Mouse (Mus musculus): Measurements from ENCODE around the gene Plcd3. TPM values are rescaled to one million over a fixed set of nuclear protein-coding genes. Genes with fewer than 3 reads are reported as not detected.

Plcd3 gene
- polyA plus RNA-seq, 1 experiment = 27.6 TPM

DNA sequence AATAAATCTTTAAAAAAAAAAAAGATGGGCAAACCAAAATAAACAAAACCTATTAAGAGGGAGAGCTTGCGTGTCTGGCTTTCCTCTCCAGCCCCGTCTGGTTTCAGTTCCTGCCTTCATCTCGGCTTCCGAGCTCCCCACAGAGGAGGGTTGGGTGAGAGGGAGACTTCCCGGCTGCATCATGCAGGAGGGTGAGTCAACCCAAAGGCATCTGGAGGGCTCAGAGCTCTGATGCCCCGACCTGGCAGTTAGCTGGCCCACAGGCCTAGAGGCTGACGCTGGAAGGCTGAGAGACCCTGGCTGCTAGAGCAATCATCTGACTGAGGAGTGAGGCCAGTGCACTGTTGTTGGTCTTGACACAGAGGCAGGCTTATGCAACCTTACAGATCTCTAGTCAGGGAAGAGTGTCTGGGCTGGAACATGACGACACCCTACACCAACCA is 50.2 kb downstream of the Plcd3 start:
- TF ChIP-seq MYOG (IDR thresholded peaks at IDR 0.05; ENCODE audit: control insufficient read depth, extremely low read depth, insufficient read length) (no peak), MYOD1 (IDR thresholded peaks at IDR 0.05; ENCODE audit: control insufficient read depth, insufficient read length, low read depth) (peak; percentile 5), USF1 (IDR thresholded peaks at IDR 0.05; ENCODE audit: low read depth) (peak; percentile 3), CTCF (IDR thresholded peaks at IDR 0.05; ENCODE audit: control insufficient read depth, insufficient read depth, insufficient read length) (no peak), FOSL1 (IDR thresholded peaks at IDR 0.05; ENCODE audit: insufficient read depth, low read length, poor library complexity, severe bottlenecking) (peak; percentile 64), CEBPB (IDR thresholded peaks at IDR 0.05; ENCODE audit: low read depth) (peak; percentile 76), MAX (IDR thresholded peaks at IDR 0.05) (no peak)
- peaks cover 76% of the 10 kb centered on the region for H3K36me3 ChIP-seq (ENCODE audit: control insufficient read depth, insufficient read depth)
- no peaks in the 10 kb centered on the region for H3K27me3 ChIP-seq (ENCODE audit: control insufficient read depth, insufficient read depth, insufficient read length)
- peaks cover 34% of the 10 kb centered on the region for H3K79me2 ChIP-seq (ENCODE audit: control insufficient read depth, insufficient read depth)
- H3K79me3 ChIP-seq (ENCODE audit: low read depth) = peaks cover 12% of the 10 kb centered on the region
- no peak overlapping the region for H3K4me3 ChIP-seq (ENCODE audit: insufficient read depth, poor library complexity, severe bottlenecking)
- peak overlapping the region; percentile 19 for H3ac ChIP-seq (ENCODE audit: control insufficient read depth, insufficient read length, low read depth)

DNA sequence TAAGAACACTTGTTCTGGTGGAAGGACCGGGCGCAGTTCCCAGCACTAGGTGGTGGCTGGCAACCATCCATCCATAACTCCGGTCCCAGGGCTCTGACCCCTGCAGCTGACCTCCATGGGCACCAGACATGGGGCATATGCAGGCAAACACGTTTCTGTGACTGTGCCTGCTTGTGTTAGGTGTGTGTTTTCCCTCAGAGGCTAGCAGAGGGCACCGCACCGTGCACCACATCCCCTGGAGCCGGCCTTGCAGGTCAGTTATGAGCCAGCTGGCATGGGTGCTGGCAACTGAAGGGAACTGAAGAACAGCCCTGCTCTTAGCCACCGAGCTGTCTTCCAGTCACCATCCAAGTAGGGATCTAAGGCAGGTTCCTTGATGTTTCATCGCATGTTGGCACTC is 51.3 kb downstream of the Plcd3 start:
- no peak overlapping the region for H3K4me3 ChIP-seq (ENCODE audit: insufficient read depth, poor library complexity, severe bottlenecking)
- H3K36me3 ChIP-seq (ENCODE audit: control insufficient read depth, insufficient read depth) = peaks cover 76% of the 10 kb centered on the region
- peaks cover 32% of the 10 kb centered on the region for H3K79me2 ChIP-seq (ENCODE audit: control insufficient read depth, insufficient read depth)

DNA sequence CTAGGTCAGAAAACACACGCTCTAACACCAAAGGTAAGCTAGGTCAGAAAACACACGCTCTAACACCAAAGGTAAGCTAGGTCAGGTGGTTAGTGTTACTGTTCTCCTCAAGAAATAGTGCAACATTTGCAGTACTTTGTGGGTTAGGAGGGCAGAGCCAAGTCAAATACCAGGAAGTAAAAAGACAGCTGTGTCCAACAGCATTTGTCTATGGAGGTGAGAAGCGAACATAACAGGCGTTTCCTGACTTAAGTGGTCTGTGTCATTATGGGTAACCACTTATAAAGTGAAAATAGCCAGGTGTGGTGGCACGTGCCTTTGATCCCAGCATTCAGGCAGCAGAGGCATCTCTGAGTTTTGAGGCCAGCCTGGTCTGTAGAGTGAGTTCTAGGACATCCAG is 51.8 kb downstream of the Plcd3 start:
- TF ChIP-seq CEBPB (IDR thresholded peaks at IDR 0.05; ENCODE audit: low read depth) (no peak), MAX (IDR thresholded peaks at IDR 0.05) (no peak), FOSL1 (IDR thresholded peaks at IDR 0.05; ENCODE audit: insufficient read depth, low read length, poor library complexity, severe bottlenecking) (no peak), USF1 (IDR thresholded peaks at IDR 0.05; ENCODE audit: low read depth) (no peak), MYOG (IDR thresholded peaks at IDR 0.05; ENCODE audit: control insufficient read depth, extremely low read depth, insufficient read length) (no peak), CTCF (IDR thresholded peaks at IDR 0.05; ENCODE audit: control insufficient read depth, insufficient read depth, insufficient read length) (no peak), MYOD1 (IDR thresholded peaks at IDR 0.05; ENCODE audit: control insufficient read depth, insufficient read length, low read depth) (no peak)
- peaks cover 76% of the 10 kb centered on the region for H3K36me3 ChIP-seq (ENCODE audit: control insufficient read depth, insufficient read depth)
- no peaks in the 10 kb centered on the region for H3K27me3 ChIP-seq (ENCODE audit: control insufficient read depth, insufficient read depth, insufficient read length)
- no peak overlapping the region for H3ac ChIP-seq (ENCODE audit: control insufficient read depth, insufficient read length, low read depth)
- H3K79me3 ChIP-seq (ENCODE audit: low read depth) = peaks cover 9% of the 10 kb centered on the region
- no peak overlapping the region for H3K4me3 ChIP-seq (ENCODE audit: insufficient read depth, poor library complexity, severe bottlenecking)
- peaks cover 37% of the 10 kb centered on the region for H3K79me2 ChIP-seq (ENCODE audit: control insufficient read depth, insufficient read depth)

More for the DNA sequence above, 51.3 kb downstream of the Plcd3 start:
- TF ChIP-seq MAX (IDR thresholded peaks at IDR 0.05) (no peak), MYOG (IDR thresholded peaks at IDR 0.05; ENCODE audit: control insufficient read depth, extremely low read depth, insufficient read length) (no peak), CEBPB (IDR thresholded peaks at IDR 0.05; ENCODE audit: low read depth) (no peak), FOSL1 (IDR thresholded peaks at IDR 0.05; ENCODE audit: insufficient read depth, low read length, poor library complexity, severe bottlenecking) (no peak), MYOD1 (IDR thresholded peaks at IDR 0.05; ENCODE audit: control insufficient read depth, insufficient read length, low read depth) (no peak), CTCF (IDR thresholded peaks at IDR 0.05; ENCODE audit: control insufficient read depth, insufficient read depth, insufficient read length) (no peak), USF1 (IDR thresholded peaks at IDR 0.05; ENCODE audit: low read depth) (no peak)
- H3K79me3 ChIP-seq (ENCODE audit: low read depth) = peaks cover 9% of the 10 kb centered on the region
- H3ac ChIP-seq (ENCODE audit: control insufficient read depth, insufficient read length, low read depth) = no peak overlapping the region
- no peaks in the 10 kb centered on the region for H3K27me3 ChIP-seq (ENCODE audit: control insufficient read depth, insufficient read depth, insufficient read length)

DNA sequence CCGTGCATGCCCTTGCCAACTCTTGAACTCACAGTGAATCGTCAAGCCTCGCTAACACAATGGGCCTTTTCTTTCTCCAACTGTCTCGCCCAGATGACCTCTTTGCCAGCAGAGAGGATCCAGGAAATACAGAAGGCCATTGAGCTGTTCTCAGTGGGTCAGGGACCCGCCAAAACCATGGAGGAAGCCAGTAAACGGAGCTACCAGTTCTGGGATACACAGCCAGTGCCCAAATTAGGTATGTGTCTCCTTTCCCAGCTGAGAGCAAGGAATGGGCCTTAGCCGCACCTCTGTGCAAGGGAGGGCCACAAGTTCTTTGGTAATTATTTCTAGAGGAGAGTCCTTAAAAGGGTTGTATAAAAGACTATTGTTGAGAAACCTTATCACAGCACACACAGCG is 55.2 kb downstream of the Plcd3 start:
- no peak for TF ChIP-seq USF1 (IDR thresholded peaks at IDR 0.05; ENCODE audit: low read depth)
- TF ChIP-seq CEBPB (IDR thresholded peaks at IDR 0.05; ENCODE audit: low read depth) = no peak
- TF ChIP-seq FOSL1 (IDR thresholded peaks at IDR 0.05; ENCODE audit: insufficient read depth, low read length, poor library complexity, severe bottlenecking) = no peak
- Histone ChIP-seq H3K79me2 (ENCODE audit: control insufficient read depth, insufficient read depth) (peaks cover 44% of the 10 kb centered on the region), H3K79me3 (ENCODE audit: low read depth) (peaks cover 19% of the 10 kb centered on the region), H3ac (ENCODE audit: control insufficient read depth, insufficient read length, low read depth) (no peak overlapping the region), H3K36me3 (ENCODE audit: control insufficient read depth, insufficient read depth) (peaks cover 72% of the 10 kb centered on the region), H3K27me3 (ENCODE audit: control insufficient read depth, insufficient read depth, insufficient read length) (no peaks in the 10 kb centered on the region), H3K4me3 (ENCODE audit: insufficient read depth, poor library complexity, severe bottlenecking) (no peak overlapping the region)

DNA sequence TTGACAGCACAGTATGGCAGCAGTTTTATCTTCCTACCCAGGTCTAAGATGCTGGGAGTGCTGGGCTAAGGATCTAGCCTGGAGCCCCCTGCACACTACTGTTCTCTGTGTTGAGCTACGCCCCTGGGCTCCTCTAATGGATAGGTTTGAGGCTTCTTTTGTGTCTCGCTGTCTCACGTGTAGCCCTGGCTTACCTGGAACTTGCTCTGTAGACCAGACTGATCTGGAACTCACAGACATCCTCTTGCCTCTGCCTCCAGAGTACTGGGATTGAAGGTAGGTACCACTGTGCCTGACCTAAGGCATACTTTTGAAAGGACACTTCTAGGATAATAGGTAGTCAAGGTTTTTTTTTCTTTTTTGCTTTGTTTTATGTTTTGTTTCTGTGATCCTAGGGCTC is 57.5 kb downstream of the Plcd3 start:
- peaks cover 73% of the 10 kb centered on the region for H3K36me3 ChIP-seq (ENCODE audit: control insufficient read depth, insufficient read depth)
- peaks cover 41% of the 10 kb centered on the region for H3K79me3 ChIP-seq (ENCODE audit: low read depth)

DNA sequence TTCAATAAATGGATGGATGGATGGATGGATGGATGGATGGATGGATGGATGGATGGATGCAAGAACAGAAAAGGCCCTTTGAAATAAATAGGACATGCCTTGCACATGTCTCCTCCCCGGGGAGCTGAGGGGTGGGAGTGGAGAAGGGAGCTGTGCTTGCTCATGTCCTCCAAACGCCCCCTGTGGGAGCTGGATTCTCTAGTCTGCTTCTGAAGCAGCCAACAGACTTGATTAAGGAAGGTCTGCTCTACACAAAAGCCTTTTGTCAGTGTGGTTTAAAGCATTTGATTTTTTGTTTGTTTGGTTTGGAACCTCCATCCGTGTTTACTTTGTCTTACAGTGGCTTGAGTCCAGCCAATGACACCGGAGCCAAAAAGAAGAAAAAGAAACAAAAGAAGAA is 58.6 kb downstream of the Plcd3 start:
- Histone ChIP-seq H3K36me3 (ENCODE audit: control insufficient read depth, insufficient read depth) (peaks cover 79% of the 10 kb centered on the region), H3K79me3 (ENCODE audit: low read depth) (peaks cover 53% of the 10 kb centered on the region), H3K79me2 (ENCODE audit: control insufficient read depth, insufficient read depth) (peaks cover 79% of the 10 kb centered on the region), H3K4me3 (ENCODE audit: insufficient read depth, poor library complexity, severe bottlenecking) (no peak overlapping the region), H3K27me3 (ENCODE audit: control insufficient read depth, insufficient read depth, insufficient read length) (no peaks in the 10 kb centered on the region), H3ac (ENCODE audit: control insufficient read depth, insufficient read length, low read depth) (no peak overlapping the region)
- no peak for TF ChIP-seq CEBPB (IDR thresholded peaks at IDR 0.05; ENCODE audit: low read depth)
- TF ChIP-seq USF1 (IDR thresholded peaks at IDR 0.05; ENCODE audit: low read depth) = no peak
- no peak for TF ChIP-seq FOSL1 (IDR thresholded peaks at IDR 0.05; ENCODE audit: insufficient read depth, low read length, poor library complexity, severe bottlenecking)
- no peak for TF ChIP-seq MYOG (IDR thresholded peaks at IDR 0.05; ENCODE audit: control insufficient read depth, extremely low read depth, insufficient read length)

More for the DNA sequence above, 57.5 kb downstream of the Plcd3 start:
- TF ChIP-seq USF1 (IDR thresholded peaks at IDR 0.05; ENCODE audit: low read depth) = no peak
- no peak for TF ChIP-seq CEBPB (IDR thresholded peaks at IDR 0.05; ENCODE audit: low read depth)
- TF ChIP-seq MYOG (IDR thresholded peaks at IDR 0.05; ENCODE audit: control insufficient read depth, extremely low read depth, insufficient read length) = no peak
- TF ChIP-seq CTCF (IDR thresholded peaks at IDR 0.05; ENCODE audit: control insufficient read depth, insufficient read depth, insufficient read length) = no peak
- TF ChIP-seq FOSL1 (IDR thresholded peaks at IDR 0.05; ENCODE audit: insufficient read depth, low read length, poor library complexity, severe bottlenecking) = no peak
- no peak for TF ChIP-seq MYOD1 (IDR thresholded peaks at IDR 0.05; ENCODE audit: control insufficient read depth, insufficient read length, low read depth)
- no peak for TF ChIP-seq MAX (IDR thresholded peaks at IDR 0.05)
- H3K27me3 ChIP-seq (ENCODE audit: control insufficient read depth, insufficient read depth, insufficient read length) = no peaks in the 10 kb centered on the region
- H3ac ChIP-seq (ENCODE audit: control insufficient read depth, insufficient read length, low read depth) = no peak overlapping the region
- peaks cover 67% of the 10 kb centered on the region for H3K79me2 ChIP-seq (ENCODE audit: control insufficient read depth, insufficient read depth)
- H3K4me3 ChIP-seq (ENCODE audit: insufficient read depth, poor library complexity, severe bottlenecking) = no peak overlapping the region
